Mouse (Mus musculus) forebrain, embryonic 11.5 days (tissue): Measurements from ENCODE around the gene Zbtb22. TPM values are rescaled to one million over a fixed set of nuclear protein-coding genes. Genes with fewer than 3 reads are reported as not detected.

Experiments
- ATAC-seq: fragments of 200-750 bp; cut with Nextera tagmentation; replicated peaks from 2 replicates; pipeline ENCODE4 v1.8.0; 2017; ENCODE audit warnings: moderate TSS enrichment; ENCODE audit not compliant: low FRiP score
- DNase-seq: peaks from one replicate; pipeline ENCODE4 v3.0.0-alpha.2; 2017; ENCODE audit warnings: low spot score
- H3K27ac ChIP-seq: fragments of 300-500 bp; sonication (generic); 2 replicates; pipeline ENCODE4 v1.5.1; 2014; ENCODE audit warnings: low read depth, low read length
- H3K27me3 ChIP-seq: fragments of 300-500 bp; sonication (generic); 2 replicates; pipeline ENCODE4 v1.6.1; 2014; ENCODE audit warnings: mild to moderate bottlenecking, low read length, mixed read lengths; ENCODE audit not compliant: control insufficient read depth, insufficient read depth
- H3K36me3 ChIP-seq: fragments of 300-500 bp; sonication (generic); 2 replicates; pipeline ENCODE4 v1.6.1; 2014; ENCODE audit warnings: mild to moderate bottlenecking, low read length, moderate library complexity, mixed read lengths; ENCODE audit not compliant: control insufficient read depth, insufficient read depth
- H3K4me1 ChIP-seq: fragments of 300-500 bp; sonication (generic); replicated peaks from 2 replicates; pipeline ENCODE4 v1.6.1; 2014; ENCODE audit warnings: low read length, mixed read lengths; ENCODE audit not compliant: control insufficient read depth, insufficient read depth
- H3K4me2 ChIP-seq: fragments of 300-500 bp; sonication (generic); 2 replicates; pipeline ENCODE4 v1.6.1; 2014; ENCODE audit warnings: low read depth, mild to moderate bottlenecking, low read length, moderate library complexity, mixed read lengths; ENCODE audit not compliant: severe bottlenecking
- H3K4me3 ChIP-seq: fragments of 300-500 bp; sonication (generic); 2 replicates; pipeline ENCODE4 v1.5.1; 2014; ENCODE audit warnings: low read depth, low read length
- H3K9ac ChIP-seq: fragments of 300-500 bp; sonication (generic); 2 replicates; pipeline ENCODE4 v1.6.1; 2014; ENCODE audit warnings: low read length
- H3K9me3 ChIP-seq: fragments of 300-500 bp; sonication (generic); 2 replicates; pipeline ENCODE4 v1.6.1; 2016; ENCODE audit warnings: low read length, mixed read lengths; ENCODE audit not compliant: control insufficient read depth
- WGBS: fragments of 180-500 bp; shearing (Covaris S2); extraction: QIAGEN DNeasy Blood & Tissue Kit; methylation state at CpG from one replicate; pipeline ENCODE4 v1.1.7; 2014; 5-methylcytosine and 5-hydroxymethylcytosine counted together
- microRNA-seq: library from miRNA; unstranded; fragments of <30 nt; microRNA quantifications from one replicate; pipeline ENCODE4, GENCODE M21; 2016; ENCODE audit not compliant: insufficient number of aligned reads
- polyA plus RNA-seq: library from polyadenylated mRNA; unstranded; fragments of >200 nt; fragmentation: Nextera tagmentation; extraction: Ambion mirVana; gene quantifications from 2 replicates; pipeline ENCODE4 v1.2.1, GENCODE M21; 2014

The Zbtb22 gene
- polyA plus RNA-seq, 1 experiment from 2014 or later = 14.9 TPM

DNA sequence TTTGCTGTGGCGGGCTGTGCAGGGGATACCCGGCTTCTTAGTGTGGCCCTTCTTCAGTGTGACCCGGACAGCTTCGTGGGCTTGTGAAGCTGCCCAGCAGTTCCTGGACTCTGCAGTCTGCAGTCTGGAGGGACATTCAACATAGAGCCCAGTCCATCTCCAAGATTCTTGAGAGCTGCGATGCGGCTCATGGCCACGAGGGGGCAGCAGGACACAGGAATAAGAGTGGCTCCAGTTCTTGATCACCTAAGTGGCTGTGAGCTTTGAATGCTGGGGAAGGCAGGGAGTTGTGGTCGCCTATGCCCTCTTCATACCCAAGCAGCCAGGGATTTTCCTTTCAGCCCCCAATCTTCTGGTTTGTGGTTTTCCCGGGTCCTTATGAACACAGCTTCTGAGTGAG is 52.8 kb downstream of the Zbtb22 start:
- WGBS = 3% methylated on average over 9 of the region's 9 CpGs
- Histone ChIP-seq H3K36me3 (no peaks in the 10 kb centered on the region; the same call in 1 of the 2 replicates), H3K27ac (no peak overlapping the region), H3K9me3 (no peaks in the 10 kb centered on the region), H3K4me3 (no peak overlapping the region), H3K4me1 (no peaks in the 10 kb centered on the region), H3K27me3 (no peaks in the 10 kb centered on the region), H3K9ac (no peak overlapping the region), H3K4me2 (0 out of 2 replicates have a peak overlapping the region, but pooled peaks have one; percentile 5)
- DNase-seq = peak; percentile 91
- peak; percentile 79 for ATAC-seq

Small RNA genes within 50 kb of the gene (microRNA-seq; reads per million reads assigned to microRNA genes)
- not detected for gene Gm27740

Other genes starting within 250 kb of the Zbtb22 start
- gene Hnrnpm, start 229.0 kb upstream of the Zbtb22 start, polyA plus RNA-seq = 574 and 590 TPM in 2 replicates
- 39.3 and 40.1 TPM in 2 replicates for gene March2, start 197.2 kb upstream of the Zbtb22 start, polyA plus RNA-seq
- gene Rab11b, start 155.4 kb upstream of the Zbtb22 start, polyA plus RNA-seq = 330 and 338 TPM in 2 replicates
- 16.6 and 20.9 TPM in 2 replicates for gene Angptl4, start 134.1 kb upstream of the Zbtb22 start, polyA plus RNA-seq
- 30.4 and 31.1 TPM in 2 replicates for gene Kank3, start 105.4 kb upstream of the Zbtb22 start, polyA plus RNA-seq
- gene Rps28, start 91.3 kb upstream of the Zbtb22 start, polyA plus RNA-seq = 758 and 759 TPM in 2 replicates
- gene Ndufa7, start 91.3 kb upstream of the Zbtb22 start, polyA plus RNA-seq = 374 and 400 TPM in 2 replicates
- gene Cd320, start 72.8 kb upstream of the Zbtb22 start, polyA plus RNA-seq = 62.9 and 74.6 TPM in 2 replicates
- not detected in 2 replicates for gene Gm7029, start 42.1 kb upstream of the Zbtb22 start, polyA plus RNA-seq
- gene Kifc1, start 25.2 kb upstream of the Zbtb22 start, polyA plus RNA-seq = 16.0 and 20.4 TPM in 2 replicates
- 0.24 TPM in 1 of 2 replicates, not detected in the other for gene Platr17, start 10.8 kb upstream of the Zbtb22 start, polyA plus RNA-seq
- gene Daxx, start 6.5 kb upstream of the Zbtb22 start, polyA plus RNA-seq = 68.2 and 73.8 TPM in 2 replicates
- gene Tapbp, start within 50 bp of the Zbtb22 start, polyA plus RNA-seq = 13.9 and 15.5 TPM in 2 replicates
- gene Rgl2, start 13.6 kb downstream of the Zbtb22 start, polyA plus RNA-seq = 48.0 and 51.5 TPM in 2 replicates
- gene Pfdn6, start 24.4 kb downstream of the Zbtb22 start, polyA plus RNA-seq = 202 and 214 TPM in 2 replicates
- gene Wdr46, start 24.8 kb downstream of the Zbtb22 start, polyA plus RNA-seq = 42.6 and 47.2 TPM in 2 replicates
- 4.0 and 4.3 TPM in 2 replicates for gene B3galt4, start 35.6 kb downstream of the Zbtb22 start, polyA plus RNA-seq
- 44.0 and 46.8 TPM in 2 replicates for gene Vps52, start 39.9 kb downstream of the Zbtb22 start, polyA plus RNA-seq
- 1,265 and 1,326 TPM in 2 replicates for gene Rps18, start 40.1 kb downstream of the Zbtb22 start, polyA plus RNA-seq
- 35.7 and 40.1 TPM in 2 replicates for gene H2-K1, start 84.4 kb downstream of the Zbtb22 start, polyA plus RNA-seq
- 7.5 and 8.3 TPM in 2 replicates for gene Ring1, start 108.8 kb downstream of the Zbtb22 start, polyA plus RNA-seq
- gene H2-Ke6, start 112.2 kb downstream of the Zbtb22 start, polyA plus RNA-seq = 81.7 and 101 TPM in 2 replicates
- gene Slc39a7, start 115.8 kb downstream of the Zbtb22 start, polyA plus RNA-seq = 99.6 and 104 TPM in 2 replicates
- 32.8 and 40.3 TPM in 2 replicates for gene Rxrb, start 115.9 kb downstream of the Zbtb22 start, polyA plus RNA-seq
- 1.3 and 1.7 TPM in 2 replicates for gene Col11a2, start 123.5 kb downstream of the Zbtb22 start, polyA plus RNA-seq
- 0.17 and 0.25 TPM in 2 replicates for gene H2-Oa, start 176.4 kb downstream of the Zbtb22 start, polyA plus RNA-seq
- gene H2-DMa, start 203.6 kb downstream of the Zbtb22 start, polyA plus RNA-seq = 7.2 and 8.2 TPM in 2 replicates
- 152 and 163 TPM in 2 replicates for gene Brd2, start 206.7 kb downstream of the Zbtb22 start, polyA plus RNA-seq
- gene H2-DMb2, start 227.4 kb downstream of the Zbtb22 start, polyA plus RNA-seq = 0.15 TPM in 1 of 2 replicates, not detected in the other
- gene H2-DMb1, start 237.2 kb downstream of the Zbtb22 start, polyA plus RNA-seq = 0.15 and 0.87 TPM in 2 replicates